In genomic region chr9:63465561-63465960, GRCm38 (mm10) we compare ENCODE assay signal across 18 mouse cellular contexts.
A peak's percentile ranks its signal among the peaks of the same experiment; 100 is the strongest.
DNase-seq lines count a peak whose midpoint lies in the region; ATAC-seq and TF ChIP-seq lines count a peak whose summit lies in the region.
"Had no signal": no experiment of that assay in that cellular context is flagged by ENCODE, and none has a peak within 500 bp of the region (broad histone marks: within the 10 kb centered on the region; RNA-seq: fewer than 3 reads in every experiment).

No protein-coding gene starts in this region.

- peak; percentile 13 to 25 for DNase-seq in urinary bladder, adult 18-20 months (ENCODE audit: low spot score in 2 of 2)
- DNase-seq in urinary bladder, postnatal 25 days (ENCODE audit: low spot score): no peak
- DNase-seq in stomach, postnatal 0 days (ENCODE audit: low spot score): peak; percentile 51
- DNase-seq in spleen, postnatal 10 days (ENCODE audit: low spot score in 2 of 2): no peak
- DNase-seq: adrenal gland, adult 8-10 months; adrenal gland, postnatal 36 days; cerebellum, adult 2 months; cerebellum, postnatal 10 days; gastrocnemius, postnatal 10 days; heart, adult 2 months had no signal

- ATAC-seq in intestine, embryonic 15.5 days: peak; percentile 83; the same call in 1 of the 2 replicates
- ATAC-seq in intestine, postnatal 0 days: 0 out of 2 replicates have a peak, but pooled peaks have one; percentile 38
- ATAC-seq in stomach, postnatal 0 days (ENCODE audit: low FRiP score, low TSS enrichment): peak; percentile 76; the same call in 1 of the 2 replicates
- no peak for ATAC-seq in heart, embryonic 11.5 days (replicated peaks; ENCODE audit: insufficient number of reproducible peaks, low FRiP score, low TSS enrichment)
- ATAC-seq: forebrain, embryonic 16.5 days; hindbrain, embryonic 16.5 days had no signal

- H3K4me3 ChIP-seq in intestine, embryonic 15.5 days (replicated peaks): no peak overlapping the region
- no peak overlapping the region for H3K4me3 ChIP-seq in intestine, postnatal 0 days (ENCODE audit: low read depth, low read length)
- no peak overlapping the region for H3K4me3 ChIP-seq in stomach, postnatal 0 days (ENCODE audit: low read depth, low read length)
- H3K4me3 ChIP-seq in heart, embryonic 11.5 days (ENCODE audit: low read depth, low read length): no peak overlapping the region
- H3K4me3 ChIP-seq: forebrain, embryonic 12.5 days; heart, adult 2 months; heart, embryonic 12.5 days; hindbrain, embryonic 10.5 days had no signal

- no peaks in the 10 kb centered on the region for H3K4me1 ChIP-seq in intestine, embryonic 15.5 days (replicated peaks)
- no peaks in the 10 kb centered on the region for H3K4me1 ChIP-seq in intestine, postnatal 0 days (replicated peaks; ENCODE audit: control insufficient read depth, insufficient read depth, low read length)
- H3K4me1 ChIP-seq in stomach, postnatal 0 days (replicated peaks; ENCODE audit: control insufficient read depth, insufficient read depth): no peaks in the 10 kb centered on the region
- no peaks in the 10 kb centered on the region for H3K4me1 ChIP-seq in heart, embryonic 11.5 days (ENCODE audit: control insufficient read depth, insufficient read depth, low read length)
- H3K4me1 ChIP-seq: forebrain, embryonic 12.5 days; heart, embryonic 12.5 days had no signal

- 62% methylated on average over 3 of the region's 3 CpGs for WGBS in intestine, embryonic 15.5 days
- WGBS in intestine, postnatal 0 days: 28% methylated on average over 3 of the region's 3 CpGs
- WGBS in stomach, postnatal 0 days: 54% methylated on average over 3 of the region's 3 CpGs
- WGBS in heart, embryonic 11.5 days (ENCODE audit: insufficient replicate concordance): 81% methylated on average over 3 of the region's 3 CpGs

- no peak overlapping the region for H3K9ac ChIP-seq in intestine, embryonic 15.5 days
- no peak overlapping the region for H3K9ac ChIP-seq in intestine, postnatal 0 days (ENCODE audit: low read depth, low read length)
- H3K9ac ChIP-seq in stomach, postnatal 0 days (ENCODE audit: low read length): no peak overlapping the region
- no peak overlapping the region for H3K9ac ChIP-seq in heart, embryonic 11.5 days (ENCODE audit: low read depth, low read length)
- H3K9ac ChIP-seq: forebrain, embryonic 12.5 days; heart, embryonic 12.5 days had no signal

- no peak overlapping the region for H3K4me2 ChIP-seq in intestine, embryonic 15.5 days (replicated peaks)
- H3K4me2 ChIP-seq in intestine, postnatal 0 days (replicated peaks; ENCODE audit: low read depth): no peak overlapping the region
- H3K4me2 ChIP-seq in stomach, postnatal 0 days (replicated peaks; ENCODE audit: low read depth): no peak overlapping the region
- no peak overlapping the region for H3K4me2 ChIP-seq in heart, embryonic 11.5 days
- H3K4me2 ChIP-seq: forebrain, embryonic 12.5 days; heart, embryonic 12.5 days had no signal

- H3K9me3 ChIP-seq in intestine, embryonic 15.5 days: no peaks in the 10 kb centered on the region
- H3K9me3 ChIP-seq in intestine, postnatal 0 days (ENCODE audit: control insufficient read depth): no peaks in the 10 kb centered on the region
- no peaks in the 10 kb centered on the region for H3K9me3 ChIP-seq in stomach, postnatal 0 days (ENCODE audit: control insufficient read depth, low read length)
- no peaks in the 10 kb centered on the region for H3K9me3 ChIP-seq in heart, embryonic 11.5 days (replicated peaks; ENCODE audit: control insufficient read depth, low read length)
- H3K9me3 ChIP-seq: forebrain, embryonic 12.5 days; heart, embryonic 12.5 days; hindbrain, embryonic 10.5 days had no signal

- H3K27ac ChIP-seq in intestine, embryonic 15.5 days: no peak overlapping the region
- no peak overlapping the region for H3K27ac ChIP-seq in intestine, postnatal 0 days (ENCODE audit: low read depth, low read length)
- H3K27ac ChIP-seq in stomach, postnatal 0 days (replicated peaks): no peak overlapping the region; the same call in 1 of the 2 replicates
- H3K27ac ChIP-seq in heart, embryonic 11.5 days (ENCODE audit: low read depth, low read length): no peak overlapping the region
- H3K27ac ChIP-seq: forebrain, embryonic 12.5 days; heart, adult 2 months; hindbrain, embryonic 10.5 days had no signal

- no peak for TF ChIP-seq EP300 in stomach, postnatal 0 days (optimal IDR thresholded peaks at IDR 0.05)

- no peak for TF ChIP-seq CTCF in intestine, postnatal 0 days (IDR thresholded peaks at IDR 0.05; ENCODE audit: low read depth)
- no peak for TF ChIP-seq CTCF in stomach, postnatal 0 days (IDR thresholded peaks at IDR 0.05; ENCODE audit: low read depth)

- no peaks in the 10 kb centered on the region for H3K27me3 ChIP-seq in intestine, embryonic 15.5 days (replicated peaks)
- no peaks in the 10 kb centered on the region for H3K27me3 ChIP-seq in intestine, postnatal 0 days (replicated peaks; ENCODE audit: control insufficient read depth, insufficient read depth, low read length)
- no peaks in the 10 kb centered on the region for H3K27me3 ChIP-seq in stomach, postnatal 0 days (ENCODE audit: control insufficient read depth, insufficient read depth, low read length)
- no peaks in the 10 kb centered on the region for H3K27me3 ChIP-seq in heart, embryonic 11.5 days (ENCODE audit: control insufficient read depth, insufficient read depth, low read length)
- H3K27me3 ChIP-seq: heart, embryonic 12.5 days had no signal

- no peaks in the 10 kb centered on the region for H3K36me3 ChIP-seq in intestine, embryonic 15.5 days
- H3K36me3 ChIP-seq in intestine, postnatal 0 days (ENCODE audit: control insufficient read depth, insufficient read depth): no peaks in the 10 kb centered on the region
- no peaks in the 10 kb centered on the region for H3K36me3 ChIP-seq in stomach, postnatal 0 days (ENCODE audit: control insufficient read depth, insufficient read depth, low read length)
- H3K36me3 ChIP-seq in heart, embryonic 11.5 days (ENCODE audit: control insufficient read depth, insufficient read depth, low read length): no peaks in the 10 kb centered on the region
- H3K36me3 ChIP-seq: forebrain, embryonic 12.5 days; heart, embryonic 12.5 days; hindbrain, embryonic 10.5 days had no signal

Comparison
In these comparisons a context has a peak if more than half of its experiments do, and no peak if none do; other contexts are left out.
1. DNase-seq: peak in urinary bladder, adult 18-20 months (2 of 2) and stomach, postnatal 0 days (single experiment); none in urinary bladder, postnatal 25 days (single experiment) and spleen, postnatal 10 days (0 of 2).